Mouse (Mus musculus) kidney, embryonic 15.5 days (tissue): ENCODE measurements around the gene B3gnt2. TPM values are rescaled to one million over a fixed set of nuclear protein-coding genes. Genes with fewer than 3 reads are reported as not detected.

Experiments used
- ATAC-seq: fragments of 200-750 bp; cut with Nextera tagmentation; replicated peaks from 2 replicates; pipeline ENCODE4 v1.8.0; 2017; ENCODE audit warnings: moderate TSS enrichment; ENCODE audit not compliant: low FRiP score
- H3K27ac ChIP-seq: fragments of 300-500 bp; sonication (generic); 2 replicates; pipeline ENCODE4 v1.5.1; 2015; ENCODE audit warnings: mild to moderate bottlenecking, inconsistent platforms
- H3K27me3 ChIP-seq: fragments of 300-500 bp; sonication (generic); 2 replicates; pipeline ENCODE4 v1.6.1; 2015; ENCODE audit warnings: inconsistent platforms
- H3K36me3 ChIP-seq: fragments of 300-500 bp; sonication (generic); 2 replicates; pipeline ENCODE4 v1.6.1; 2015; ENCODE audit warnings: inconsistent platforms
- H3K4me1 ChIP-seq: fragments of 300-500 bp; sonication (generic); 2 replicates; pipeline ENCODE4 v1.6.1; 2015; ENCODE audit warnings: inconsistent platforms
- H3K4me2 ChIP-seq: fragments of 300-500 bp; sonication (generic); 2 replicates; pipeline ENCODE4 v1.6.1; 2015; ENCODE audit warnings: moderate library complexity, mild to moderate bottlenecking, inconsistent platforms
- H3K4me3 ChIP-seq: fragments of 300-500 bp; sonication (generic); replicated peaks from 2 replicates; pipeline ENCODE4 v1.5.1; 2015; ENCODE audit warnings: mild to moderate bottlenecking, inconsistent platforms
- H3K9ac ChIP-seq: fragments of 300-500 bp; sonication (generic); 2 replicates; pipeline ENCODE4 v1.6.1; 2015; ENCODE audit warnings: mild to moderate bottlenecking, inconsistent platforms
- H3K9me3 ChIP-seq: fragments of 300-500 bp; sonication (generic); replicated peaks from 2 replicates; pipeline ENCODE4 v1.6.1; 2016; ENCODE audit warnings: inconsistent platforms
- WGBS: fragments of 180-500 bp; shearing (Covaris S2); methylation state at CpG from one replicate; pipeline ENCODE4 v1.1.7; 2015; ENCODE audit warnings: mixed read lengths; 5-methylcytosine and 5-hydroxymethylcytosine counted together
- polyA plus RNA-seq: library from polyadenylated mRNA; unstranded; fragments of >200 nt; fragmentation: Nextera tagmentation; extraction: Ambion mirVana; gene quantifications from 2 replicates; pipeline ENCODE4 v1.2.1, GENCODE M21; 2015

B3gnt2 gene
- polyA plus RNA-seq, 1 experiment from 2014 or later = 9.3 TPM

DNA sequence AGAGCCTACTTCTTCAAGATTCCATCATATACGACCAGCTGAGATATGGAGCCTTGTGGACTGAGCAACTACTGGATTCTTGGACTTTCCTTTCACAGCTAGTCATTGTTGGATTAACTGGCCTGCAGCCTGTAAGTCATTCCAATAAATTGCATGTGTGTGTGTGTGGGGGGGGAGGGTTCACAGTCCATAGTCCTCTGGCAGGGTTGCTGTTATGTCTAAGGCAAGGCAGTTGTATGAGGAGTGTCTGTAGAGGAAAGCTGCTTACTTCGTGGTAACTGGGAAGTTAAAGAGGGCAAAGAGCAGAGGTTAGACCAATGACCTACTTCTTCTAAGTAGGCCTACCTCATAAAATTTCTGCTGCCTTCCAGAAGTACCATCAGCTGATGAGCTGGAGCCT lies 22.9 kb upstream of the B3gnt2 start:
- no peaks in the 10 kb centered on the region for H3K9me3 ChIP-seq
- no peak for ATAC-seq
- no peak overlapping the region for H3K4me2 ChIP-seq
- WGBS = 75% methylated on average over 2 of the region's 2 CpGs
- no peak overlapping the region for H3K9ac ChIP-seq
- H3K27me3 ChIP-seq = no peaks in the 10 kb centered on the region
- no peak overlapping the region for H3K4me3 ChIP-seq
- no peaks in the 10 kb centered on the region for H3K4me1 ChIP-seq
- no peaks in the 10 kb centered on the region for H3K36me3 ChIP-seq
- H3K27ac ChIP-seq = no peak overlapping the region

DNA sequence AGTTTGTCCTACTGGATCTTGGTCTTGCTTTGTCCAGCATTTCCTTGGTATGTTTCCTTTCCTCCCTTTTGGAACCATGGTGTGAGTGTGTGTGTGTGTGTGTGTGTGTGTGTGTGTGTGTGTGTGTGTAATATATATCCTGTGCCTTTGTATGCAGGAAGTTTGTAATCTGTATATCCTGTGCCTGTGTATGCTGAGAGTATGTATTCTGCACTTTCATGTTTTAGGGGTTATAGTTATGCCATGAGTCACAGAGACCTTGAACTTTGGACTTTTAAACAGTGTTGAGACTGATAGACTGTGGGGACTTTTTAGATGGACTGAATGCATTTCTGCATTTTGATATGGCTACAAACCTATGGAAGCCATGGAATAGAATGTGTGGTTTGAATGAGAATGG lies 22.2 kb upstream of the B3gnt2 start:
- Histone ChIP-seq H3K9me3 (no peaks in the 10 kb centered on the region), H3K4me1 (no peaks in the 10 kb centered on the region), H3K4me2 (no peak overlapping the region), H3K27me3 (no peaks in the 10 kb centered on the region), H3K4me3 (no peak overlapping the region), H3K27ac (no peak overlapping the region), H3K9ac (no peak overlapping the region), H3K36me3 (no peaks in the 10 kb centered on the region)
- ATAC-seq = no peak

DNA sequence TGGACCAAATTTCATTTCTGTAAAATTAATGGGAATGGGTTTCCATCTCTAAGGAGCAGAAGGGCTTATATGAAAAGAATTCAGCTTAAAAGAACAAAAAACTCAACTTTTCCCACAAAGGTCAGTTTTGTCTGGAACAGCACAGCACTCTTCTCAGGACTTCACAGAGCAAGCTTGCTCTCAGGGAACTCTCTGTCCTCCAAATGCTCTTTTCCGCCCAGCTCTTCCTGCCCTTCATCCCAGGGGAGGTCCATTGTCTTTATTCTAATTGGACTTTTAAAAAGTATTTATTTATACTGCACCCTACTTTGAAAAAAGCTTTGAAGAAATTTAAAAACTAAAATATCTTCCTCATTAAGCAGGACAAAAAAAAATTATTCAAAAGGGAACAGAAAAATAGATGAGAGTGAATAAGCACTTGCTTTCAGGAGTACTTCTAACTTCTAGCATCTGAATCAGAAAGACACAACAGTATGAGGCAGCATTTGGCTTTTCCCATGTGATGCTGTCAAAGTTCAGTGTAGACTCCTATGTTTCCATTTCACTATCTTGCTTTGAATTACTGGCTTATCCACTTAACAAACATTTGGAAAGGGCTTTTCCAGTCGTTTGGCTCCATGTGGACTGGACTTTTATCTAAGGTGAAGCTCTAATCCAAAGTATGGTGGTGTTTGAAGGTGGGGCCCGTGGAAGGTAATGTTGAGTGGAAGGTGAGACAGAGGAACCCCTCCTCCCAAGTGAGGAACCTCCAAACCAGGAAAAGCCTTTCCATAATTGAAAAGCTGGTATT lies 19.8 kb upstream of the B3gnt2 start:
- ATAC-seq = no peak
- WGBS = 67% methylated on average over 3 of the region's 3 CpGs

DNA sequence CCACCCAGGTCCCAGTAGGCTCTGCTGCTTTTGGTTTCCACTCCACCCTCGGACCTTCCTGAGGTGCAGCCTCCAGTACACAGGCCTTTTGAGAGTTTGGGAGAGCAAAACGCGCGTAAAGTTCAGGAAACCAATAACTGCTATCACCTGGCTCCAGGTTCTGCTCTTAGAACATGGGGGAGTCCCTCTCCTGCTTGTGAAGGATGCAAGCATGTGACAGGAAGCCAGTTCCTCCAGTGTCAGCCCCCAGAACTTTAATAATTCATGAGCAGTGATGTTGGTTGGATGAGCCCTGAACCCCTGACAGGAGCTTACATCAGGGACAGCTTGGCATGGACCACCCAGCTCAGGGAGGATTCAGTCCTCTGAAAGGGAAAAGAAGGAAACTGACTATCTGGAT lies 18.9 kb upstream of the B3gnt2 start:
- no peak overlapping the region for H3K4me2 ChIP-seq
- no peaks in the 10 kb centered on the region for H3K27me3 ChIP-seq
- H3K9ac ChIP-seq = no peak overlapping the region
- WGBS = 82% methylated on average over 4 of the region's 4 CpGs
- no peak for ATAC-seq
- H3K4me3 ChIP-seq = no peak overlapping the region
- H3K36me3 ChIP-seq = no peaks in the 10 kb centered on the region
- H3K27ac ChIP-seq = no peak overlapping the region
- no peaks in the 10 kb centered on the region for H3K4me1 ChIP-seq
- no peaks in the 10 kb centered on the region for H3K9me3 ChIP-seq

More for the DNA sequence above, 19.8 kb upstream of the B3gnt2 start:
- no peaks in the 10 kb centered on the region for H3K4me1 ChIP-seq
- H3K27ac ChIP-seq = no peak overlapping the region
- H3K4me3 ChIP-seq = no peak overlapping the region
- no peaks in the 10 kb centered on the region for H3K36me3 ChIP-seq
- H3K4me2 ChIP-seq = no peak overlapping the region
- H3K27me3 ChIP-seq = no peaks in the 10 kb centered on the region
- H3K9ac ChIP-seq = no peak overlapping the region
- H3K9me3 ChIP-seq = no peaks in the 10 kb centered on the region

DNA sequence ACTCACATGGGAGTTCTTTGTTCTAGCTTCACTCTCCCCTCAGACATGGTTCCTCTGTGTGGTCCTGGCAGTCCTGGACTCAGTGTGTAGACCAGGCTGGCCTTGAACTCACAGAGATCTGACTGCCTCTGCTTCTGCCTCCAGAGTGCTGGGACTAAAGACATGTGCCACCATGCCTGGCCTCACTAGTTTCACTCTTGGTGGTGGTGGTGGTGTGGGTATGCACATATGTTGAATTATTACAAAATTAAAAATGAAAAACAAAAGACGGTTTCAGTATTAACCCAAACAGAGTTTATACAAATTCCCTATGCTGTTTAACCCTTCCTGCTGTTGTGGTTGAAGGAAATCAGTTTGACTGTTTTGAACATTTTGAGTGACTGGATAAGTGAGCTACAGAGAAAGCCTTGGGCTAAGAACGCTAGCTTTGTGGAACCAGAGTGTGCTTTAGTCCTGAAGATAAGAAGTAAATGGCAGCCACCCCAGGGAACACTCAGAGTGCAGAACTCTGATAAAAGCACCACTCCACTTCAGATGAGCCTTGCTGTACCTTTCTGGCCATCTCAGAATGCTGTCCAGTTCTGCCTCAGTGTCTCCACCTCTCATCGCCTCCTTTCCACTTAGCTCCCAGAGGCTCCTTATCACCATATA lies 16.0 kb upstream of the B3gnt2 start:
- no peak overlapping the region for H3K4me2 ChIP-seq
- no peak overlapping the region for H3K9ac ChIP-seq
- ATAC-seq = no peak
- no peaks in the 10 kb centered on the region for H3K36me3 ChIP-seq
- H3K27me3 ChIP-seq = no peaks in the 10 kb centered on the region
- H3K4me3 ChIP-seq = no peak overlapping the region
- H3K9me3 ChIP-seq = no peaks in the 10 kb centered on the region
- WGBS = 87% methylated on average over 3 of the region's 3 CpGs
- H3K4me1 ChIP-seq = peaks cover 10% of the 10 kb centered on the region
- H3K27ac ChIP-seq = no peak overlapping the region

DNA sequence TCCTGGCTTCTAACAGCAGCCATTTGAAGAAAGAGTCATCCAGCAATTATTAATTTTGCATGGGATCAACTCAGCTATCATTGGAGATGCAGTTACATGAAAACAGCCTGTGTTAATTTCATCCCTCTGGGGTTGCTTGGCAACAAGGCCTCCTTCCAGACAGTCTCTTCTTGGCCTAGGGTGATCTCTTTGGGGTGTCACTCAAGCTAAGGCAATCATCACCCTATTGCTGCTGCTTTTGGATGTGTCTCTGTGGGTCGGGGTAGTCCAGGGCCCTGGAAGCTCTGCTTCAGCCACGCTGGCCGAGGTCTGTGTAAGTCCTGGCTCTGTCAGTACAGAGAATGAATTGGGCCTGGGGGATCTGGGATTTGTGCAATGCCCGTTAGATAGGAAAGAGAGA lies 14.5 kb upstream of the B3gnt2 start:
- 75% methylated on average over 4 of the region's 4 CpGs for WGBS
- no peaks in the 10 kb centered on the region for H3K27me3 ChIP-seq
- peaks cover 15% of the 10 kb centered on the region for H3K4me1 ChIP-seq
- no peaks in the 10 kb centered on the region for H3K36me3 ChIP-seq
- no peak overlapping the region for H3K4me2 ChIP-seq
- H3K9ac ChIP-seq = no peak overlapping the region
- H3K4me3 ChIP-seq = no peak overlapping the region
- no peak overlapping the region for H3K27ac ChIP-seq
- no peaks in the 10 kb centered on the region for H3K9me3 ChIP-seq
- no peak for ATAC-seq

DNA sequence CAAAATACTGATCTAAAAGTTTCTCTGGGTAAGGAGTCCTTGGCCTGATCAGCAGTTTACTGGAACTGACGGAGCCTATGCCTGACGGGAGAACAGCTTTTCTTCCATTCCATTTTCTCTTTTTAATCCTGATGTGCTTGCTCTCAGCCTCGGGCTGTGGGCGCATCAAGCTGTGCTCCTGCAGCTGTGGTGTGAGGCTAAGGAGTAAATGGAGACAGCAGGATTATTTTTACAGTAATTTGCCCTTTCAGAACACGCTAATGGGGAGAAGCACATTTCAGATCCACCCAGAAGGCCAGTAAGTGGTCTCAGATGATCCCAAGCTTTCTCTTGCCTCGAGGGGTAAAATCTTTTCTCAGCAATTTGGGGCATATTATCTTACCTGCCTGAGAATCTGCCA lies 14.0 kb upstream of the B3gnt2 start:
- no peak for ATAC-seq
- no peaks in the 10 kb centered on the region for H3K9me3 ChIP-seq
- no peaks in the 10 kb centered on the region for H3K36me3 ChIP-seq
- H3K27ac ChIP-seq = no peak overlapping the region
- H3K4me3 ChIP-seq = no peak overlapping the region
- H3K27me3 ChIP-seq = no peaks in the 10 kb centered on the region
- no peak overlapping the region for H3K4me2 ChIP-seq
- WGBS = 79% methylated on average over 6 of the region's 6 CpGs
- no peak overlapping the region for H3K9ac ChIP-seq
- H3K4me1 ChIP-seq = peaks cover 15% of the 10 kb centered on the region

DNA sequence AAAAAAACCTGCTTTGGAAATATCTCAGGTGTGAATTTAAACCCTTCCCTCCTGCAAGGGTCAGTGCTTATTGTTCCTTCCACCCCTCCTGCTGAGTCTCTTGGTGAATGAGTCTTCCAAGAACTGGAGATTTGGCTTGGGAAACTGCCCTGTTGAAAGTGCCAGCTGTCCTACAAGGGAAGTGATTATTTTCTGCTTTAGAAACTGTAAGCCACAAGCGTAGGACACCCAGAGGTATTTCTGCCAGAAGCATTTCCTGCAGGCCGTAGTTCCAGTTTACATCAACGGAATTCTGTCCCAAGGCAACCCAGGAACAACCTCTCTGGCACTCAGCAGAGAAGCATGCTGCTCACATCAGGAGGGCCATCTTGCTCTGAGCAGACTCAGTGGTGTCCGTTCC lies 12.6 kb upstream of the B3gnt2 start:
- Histone ChIP-seq H3K27ac (peak overlapping the region; percentile 69), H3K27me3 (no peaks in the 10 kb centered on the region), H3K4me3 (no peak overlapping the region), H3K36me3 (no peaks in the 10 kb centered on the region), H3K4me2 (no peak overlapping the region), H3K9me3 (no peaks in the 10 kb centered on the region), H3K4me1 (peaks cover 15% of the 10 kb centered on the region), H3K9ac (no peak overlapping the region)
- WGBS = 76% methylated on average over 4 of the region's 4 CpGs
- no peak for ATAC-seq

DNA sequence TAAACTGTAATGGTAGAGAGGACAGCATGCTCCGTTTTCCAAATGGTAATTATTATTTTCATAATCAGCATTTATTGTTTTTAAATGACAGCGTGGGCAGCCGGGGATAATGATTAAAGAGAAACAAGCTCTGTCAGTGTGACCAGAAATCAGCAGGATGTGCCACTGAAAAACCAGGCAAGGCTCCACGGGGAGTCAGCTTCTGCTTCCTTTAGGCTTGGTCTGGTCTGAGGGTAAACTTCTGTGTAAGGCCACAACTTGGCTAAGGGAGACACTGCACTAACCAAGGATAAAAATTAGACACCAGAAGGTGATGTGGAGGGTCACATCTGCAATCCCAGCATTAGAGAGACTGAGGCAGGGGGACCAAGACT lies 11.5 kb upstream of the B3gnt2 start:
- no peak for ATAC-seq
- H3K36me3 ChIP-seq = no peaks in the 10 kb centered on the region
- peaks cover 15% of the 10 kb centered on the region for H3K4me1 ChIP-seq
- peak overlapping the region; percentile 40 for H3K4me2 ChIP-seq
- H3K9ac ChIP-seq = no peak overlapping the region
- 0 out of 2 replicates have a peak overlapping the region, but pooled peaks have one; percentile 12 for H3K4me3 ChIP-seq
- H3K27me3 ChIP-seq = no peaks in the 10 kb centered on the region
- H3K9me3 ChIP-seq = no peaks in the 10 kb centered on the region
- WGBS = 30% methylated on average over 4 of the region's 4 CpGs
- H3K27ac ChIP-seq = peak overlapping the region; percentile 69

DNA sequence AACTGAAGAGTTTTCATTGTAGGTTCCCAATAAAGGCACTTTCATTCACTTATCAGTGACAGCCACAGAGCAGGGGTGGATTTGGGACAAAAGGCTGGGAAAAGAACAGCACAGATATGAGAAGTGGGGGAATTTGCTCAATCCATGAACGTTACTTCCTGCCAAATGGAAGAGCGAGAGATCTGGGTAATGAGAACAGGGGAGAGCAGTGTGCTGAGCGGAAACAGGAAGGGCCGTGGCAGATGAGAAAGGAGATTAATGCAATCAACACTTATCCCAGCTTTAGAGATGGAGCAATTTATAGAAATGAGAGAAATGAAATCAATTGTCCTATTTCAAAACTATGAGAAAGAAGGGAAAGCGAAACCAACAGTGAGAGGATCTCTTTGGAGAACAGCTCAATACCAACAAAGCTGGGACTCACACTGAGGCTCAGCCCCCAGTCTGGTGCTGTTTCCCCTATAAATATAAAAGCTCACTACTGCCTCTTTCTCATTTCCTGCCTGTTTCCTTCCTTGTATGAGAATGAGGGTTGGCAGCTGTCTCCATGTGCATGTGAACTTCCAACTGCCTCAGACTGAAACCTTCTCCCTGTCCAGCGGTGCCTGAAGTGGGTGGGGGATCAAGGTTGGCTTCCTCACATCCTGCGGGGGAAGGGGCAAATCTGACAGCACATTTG lies 11.0 kb upstream of the B3gnt2 start:
- Histone ChIP-seq H3K27ac (peak overlapping the region; percentile 69), H3K9ac (no peak overlapping the region), H3K36me3 (no peaks in the 10 kb centered on the region), H3K27me3 (no peaks in the 10 kb centered on the region), H3K9me3 (no peaks in the 10 kb centered on the region), H3K4me2 (peak overlapping the region; percentile 40), H3K4me1 (peaks cover 15% of the 10 kb centered on the region), H3K4me3 (peak overlapping the region; percentile 12; the same call in 1 of the 2 replicates)
- no peak; the same call in 1 of the 2 replicates for ATAC-seq
- 49% methylated on average over 7 of the region's 7 CpGs for WGBS

DNA sequence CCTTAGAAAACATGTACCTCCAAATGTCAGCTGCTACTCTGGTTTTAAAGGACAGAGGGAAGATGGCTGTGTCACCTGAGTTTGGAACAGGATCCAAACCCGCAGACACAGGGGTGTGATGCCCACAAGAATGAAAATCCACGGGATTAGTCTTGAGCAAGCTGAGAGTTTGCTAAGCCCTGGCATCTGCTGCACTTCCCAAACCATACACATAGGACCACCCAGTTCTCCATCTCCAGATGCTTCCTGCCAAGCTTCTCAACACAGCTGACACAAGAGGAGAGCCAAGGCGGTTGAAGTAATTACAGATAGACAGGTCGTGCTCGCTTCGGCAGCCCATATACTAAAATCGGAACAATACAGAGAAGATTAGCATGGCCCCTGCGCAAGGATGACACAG lies 7.8 kb upstream of the B3gnt2 start:
- Histone ChIP-seq H3K27ac (no peak overlapping the region), H3K4me1 (peaks cover 15% of the 10 kb centered on the region), H3K9me3 (no peaks in the 10 kb centered on the region), H3K4me3 (no peak overlapping the region), H3K4me2 (no peak overlapping the region), H3K27me3 (peaks cover 2% of the 10 kb centered on the region), H3K36me3 (no peaks in the 10 kb centered on the region), H3K9ac (no peak overlapping the region)
- ATAC-seq = no peak
- 89% methylated on average over 8 of the region's 8 CpGs for WGBS

DNA sequence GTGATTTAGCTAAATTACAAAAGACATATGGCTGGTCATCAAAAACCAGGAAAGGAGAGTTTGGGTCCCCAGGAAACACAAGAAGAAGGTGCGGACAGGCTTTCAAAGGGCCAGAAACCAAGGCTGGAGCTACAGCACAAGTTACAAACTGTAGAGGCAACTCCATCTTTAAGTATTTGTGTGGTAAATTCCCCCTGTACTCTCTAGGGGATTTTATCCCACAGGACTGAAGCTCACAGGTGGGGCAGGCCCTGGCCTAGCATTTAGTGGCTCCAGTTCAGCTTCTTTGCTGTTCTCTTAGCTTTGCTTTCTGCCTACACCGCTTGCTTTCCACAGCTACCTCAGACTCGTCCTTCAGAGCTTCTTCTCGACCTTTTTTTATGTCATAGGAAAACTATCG lies 6.9 kb upstream of the B3gnt2 start:
- H3K9ac ChIP-seq = no peak overlapping the region
- no peak overlapping the region for H3K27ac ChIP-seq
- H3K27me3 ChIP-seq = peaks cover 5% of the 10 kb centered on the region
- 89% methylated on average over 5 of the region's 5 CpGs for WGBS
- no peaks in the 10 kb centered on the region for H3K9me3 ChIP-seq
- H3K4me1 ChIP-seq = peaks cover 14% of the 10 kb centered on the region
- H3K4me3 ChIP-seq = no peak overlapping the region
- no peaks in the 10 kb centered on the region for H3K36me3 ChIP-seq
- no peak for ATAC-seq
- H3K4me2 ChIP-seq = no peak overlapping the region
